Mouse (Mus musculus) heart, embryonic 11.5 days (tissue): Measurements from ENCODE around the gene Wdr17. TPM values are rescaled to one million over a fixed set of nuclear protein-coding genes. Genes with fewer than 3 reads are reported as not detected.

ENCODE experiments used
- ATAC-seq: fragments of 200-750 bp; cut with Nextera tagmentation; replicated peaks from 2 replicates; pipeline ENCODE4 v1.8.0; 2017; ENCODE audit warnings: moderate library complexity; ENCODE audit not compliant: insufficient number of reproducible peaks, low FRiP score, low TSS enrichment
- H3K27ac ChIP-seq: fragments of 300-500 bp; sonication (generic); 2 replicates; pipeline ENCODE4 v1.5.1; 2014; ENCODE audit warnings: mild to moderate bottlenecking, low read depth, low read length
- H3K27me3 ChIP-seq: fragments of 300-500 bp; sonication (generic); 2 replicates; pipeline ENCODE4 v1.6.1; 2014; ENCODE audit warnings: mild to moderate bottlenecking, low read length, mixed read lengths; ENCODE audit not compliant: control insufficient read depth, insufficient read depth
- H3K36me3 ChIP-seq: fragments of 300-500 bp; sonication (generic); 2 replicates; pipeline ENCODE4 v1.6.1; 2014; ENCODE audit warnings: mild to moderate bottlenecking, low read length, moderate library complexity, mixed read lengths; ENCODE audit not compliant: control insufficient read depth, insufficient read depth
- H3K4me1 ChIP-seq: fragments of 300-500 bp; sonication (generic); 2 replicates; pipeline ENCODE4 v1.6.1; 2014; ENCODE audit warnings: low read length; ENCODE audit not compliant: control insufficient read depth, insufficient read depth
- H3K4me2 ChIP-seq: fragments of 300-500 bp; sonication (generic); 2 replicates; pipeline ENCODE4 v1.6.1; 2014; ENCODE audit warnings: mild to moderate bottlenecking, moderate library complexity
- H3K4me3 ChIP-seq: fragments of 300-500 bp; sonication (generic); 2 replicates; pipeline ENCODE4 v1.5.1; 2014; ENCODE audit warnings: low read depth, low read length
- H3K9ac ChIP-seq: fragments of 300-500 bp; sonication (generic); 2 replicates; pipeline ENCODE4 v1.6.1; 2014; ENCODE audit warnings: mild to moderate bottlenecking, low read depth, low read length, moderate library complexity
- H3K9me3 ChIP-seq: fragments of 300-500 bp; sonication (generic); replicated peaks from 2 replicates; pipeline ENCODE4 v1.6.1; 2016; ENCODE audit warnings: low read length; ENCODE audit not compliant: control insufficient read depth
- WGBS: fragments of 180-500 bp; shearing (Covaris S2); extraction: QIAGEN DNeasy Blood & Tissue Kit; methylation state at CpG from one replicate; pipeline ENCODE4 v1.1.7; 2014; ENCODE audit not compliant: insufficient replicate concordance; 5-methylcytosine and 5-hydroxymethylcytosine counted together
- polyA plus RNA-seq: library from polyadenylated mRNA; unstranded; fragments of >200 nt; fragmentation: Nextera tagmentation; extraction: Ambion mirVana; gene quantifications from 2 replicates; pipeline ENCODE4 v1.2.1, GENCODE M21; 2014

Gene Wdr17
- polyA plus RNA-seq, 1 experiment from 2014 or later, result 0.31 TPM

GRCm38 (mm10) chr8:54597386-54597785 lies 289.6 kb downstream of the Wdr17 start:
- Histone ChIP-seq H3K36me3 (no peaks in the 10 kb centered on the region), H3K4me1 (no peaks in the 10 kb centered on the region), H3K9ac (no peak overlapping the region), H3K9me3 (no peaks in the 10 kb centered on the region), H3K27me3 (no peaks in the 10 kb centered on the region), H3K4me3 (no peak overlapping the region), H3K27ac (no peak overlapping the region), H3K4me2 (no peak overlapping the region)
- WGBS, result 87% methylated on average over 2 of the region's 2 CpGs
- ATAC-seq, result no peak

GRCm38 (mm10) chr8:54596940-54597339 lies 290.0 kb downstream of the Wdr17 start:
- Histone ChIP-seq H3K4me2 (no peak overlapping the region), H3K9me3 (no peaks in the 10 kb centered on the region), H3K36me3 (no peaks in the 10 kb centered on the region), H3K4me3 (no peak overlapping the region), H3K27ac (no peak overlapping the region), H3K27me3 (no peaks in the 10 kb centered on the region), H3K4me1 (no peaks in the 10 kb centered on the region), H3K9ac (no peak overlapping the region)
- WGBS, result 93% methylated on average over 2 of the region's 2 CpGs
- no peak for ATAC-seq

GRCm38 (mm10) chr8:54596051-54596450 lies 290.9 kb downstream of the Wdr17 start:
- H3K9ac ChIP-seq, result no peak overlapping the region
- 75% methylated on average over 2 of the region's 2 CpGs for WGBS
- no peaks in the 10 kb centered on the region for H3K4me1 ChIP-seq
- H3K4me2 ChIP-seq, result no peak overlapping the region
- H3K9me3 ChIP-seq, result no peaks in the 10 kb centered on the region
- no peak overlapping the region for H3K27ac ChIP-seq
- no peak for ATAC-seq
- no peaks in the 10 kb centered on the region for H3K36me3 ChIP-seq
- H3K4me3 ChIP-seq, result no peak overlapping the region
- H3K27me3 ChIP-seq, result no peaks in the 10 kb centered on the region

- WGBS, result 81% methylated on average over 5 of the region's 5 CpGs
- Histone ChIP-seq H3K4me2 (no peak overlapping the region), H3K36me3 (no peaks in the 10 kb centered on the region), H3K4me1 (no peaks in the 10 kb centered on the region), H3K27ac (no peak overlapping the region), H3K27me3 (no peaks in the 10 kb centered on the region), H3K9ac (no peak overlapping the region), H3K9me3 (no peaks in the 10 kb centered on the region), H3K4me3 (no peak overlapping the region)
- ATAC-seq, result no peak
Observed at GRCm38 (mm10) chr8:54594634-54595033, 292.4 kb downstream of the Wdr17 start.

- no peaks in the 10 kb centered on the region for H3K27me3 ChIP-seq
- ATAC-seq, result no peak
- H3K4me2 ChIP-seq, result no peak overlapping the region
- no peak overlapping the region for H3K9ac ChIP-seq
- H3K9me3 ChIP-seq, result no peaks in the 10 kb centered on the region
- 73% methylated on average over 1 of the region's 1 CpGs for WGBS
- no peak overlapping the region for H3K4me3 ChIP-seq
- H3K4me1 ChIP-seq, result no peaks in the 10 kb centered on the region
- no peak overlapping the region for H3K27ac ChIP-seq
- no peaks in the 10 kb centered on the region for H3K36me3 ChIP-seq
Observed at GRCm38 (mm10) chr8:54582886-54583285, 304.1 kb downstream of the Wdr17 start.

- no peak overlapping the region for H3K27ac ChIP-seq
- H3K4me3 ChIP-seq, result no peak overlapping the region
- 72% methylated on average over 3 of the region's 3 CpGs for WGBS
- ATAC-seq, result no peak
- no peak overlapping the region for H3K4me2 ChIP-seq
- H3K9ac ChIP-seq, result no peak overlapping the region
- H3K36me3 ChIP-seq, result no peaks in the 10 kb centered on the region
- H3K27me3 ChIP-seq, result no peaks in the 10 kb centered on the region
- H3K4me1 ChIP-seq, result no peaks in the 10 kb centered on the region
- no peaks in the 10 kb centered on the region for H3K9me3 ChIP-seq
Observed at GRCm38 (mm10) chr8:54581436-54581835, 305.5 kb downstream of the Wdr17 start.

Other genes with a start within 250 kb of the Wdr17 start
- gene Gpm6a, start 67.7 kb upstream of the Wdr17 start, polyA plus RNA-seq, result 15.4 and 16.3 TPM in 2 replicates